Mouse (Mus musculus): ENCODE data around the gene Tex264.
A peak's percentile ranks its signal among the peaks of the same experiment; 100 is the strongest.
"Not testable (repeated sequence)": the region's sequence is repeated elsewhere in the genome, so short reads cannot be mapped to it uniquely, and the experiment has no call there.

Gene Tex264

GRCm38 (mm10) chr9:106659935-106660334 lies 25.8 kb downstream of the Tex264 start:
- no peak for DNase-seq

DNA sequence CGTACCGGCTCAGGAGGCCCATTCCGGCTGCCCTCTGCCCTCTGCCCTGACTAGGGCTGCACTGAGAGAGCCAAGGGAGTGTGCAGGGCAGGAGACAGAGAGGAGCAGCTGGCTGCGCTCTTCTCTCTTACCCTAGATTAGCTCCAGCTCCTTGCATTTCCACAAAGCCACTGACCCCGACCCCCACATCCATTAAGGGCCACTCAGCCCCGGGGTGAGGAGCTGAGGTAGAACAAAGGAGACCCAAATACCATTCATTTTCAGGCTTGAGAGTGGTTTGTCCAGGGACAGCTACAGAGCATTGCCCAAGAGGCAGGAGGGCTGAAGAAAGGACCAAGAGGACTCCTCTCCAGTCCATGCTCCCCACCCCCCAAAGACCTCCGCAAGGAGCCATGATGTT lies 26.3 kb downstream of the Tex264 start:
- no peak for DNase-seq

DNA sequence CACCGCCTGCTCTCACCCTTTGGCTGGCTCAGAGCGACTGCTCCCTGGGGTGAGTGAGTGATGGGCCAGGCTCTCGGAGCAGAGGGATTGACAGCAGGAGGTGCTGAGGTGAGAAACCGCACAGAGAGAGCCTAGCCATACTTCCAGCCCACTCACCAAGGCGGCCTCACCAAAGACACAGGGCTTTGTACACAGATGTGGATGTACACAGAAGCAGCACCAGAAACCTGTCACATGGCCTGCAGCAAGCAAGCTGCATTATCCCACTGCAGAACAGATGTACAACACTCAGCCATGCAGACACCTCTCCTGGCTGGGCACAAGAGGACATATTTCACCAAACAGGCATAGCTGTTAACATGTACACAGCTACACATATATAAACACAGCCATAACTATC lies 28.1 kb downstream of the Tex264 start:
- DNase-seq: no peak

- DNase-seq: no peak
Measured at GRCm38 (mm10) chr9:106656820-106657219, 28.9 kb downstream of the Tex264 start.

GRCm38 (mm10) chr9:106655884-106656720 lies 29.6 kb downstream of the Tex264 start, which contains the start of gene Grm2:
Grm2 (minus strand) TSS chr9:106656082.
- no peak for DNase-seq

GRCm38 (mm10) chr9:106652720-106653119 lies 33.0 kb downstream of the Tex264 start:
- no peak for DNase-seq

DNA sequence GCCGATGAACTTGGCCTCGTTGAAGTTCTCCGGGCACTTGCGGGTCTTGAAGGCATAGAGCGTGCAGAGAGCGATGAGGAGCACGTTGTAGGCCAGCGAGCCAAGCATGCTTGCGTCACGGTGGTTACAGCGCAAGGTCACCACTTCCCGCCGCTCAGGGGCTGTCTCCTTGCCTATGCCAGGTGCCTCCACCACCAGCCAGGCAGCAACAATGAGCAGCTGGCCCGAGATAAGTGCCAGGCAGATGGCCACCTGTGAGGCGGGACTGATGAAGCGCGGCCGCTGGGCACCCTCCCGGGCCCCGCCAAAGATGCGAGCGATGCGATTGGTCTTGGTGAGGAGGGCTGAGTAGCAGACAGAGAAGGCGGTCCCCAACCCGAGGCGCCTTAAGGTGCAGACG lies 38.5 kb downstream of the Tex264 start:
- no peak for DNase-seq

DNA sequence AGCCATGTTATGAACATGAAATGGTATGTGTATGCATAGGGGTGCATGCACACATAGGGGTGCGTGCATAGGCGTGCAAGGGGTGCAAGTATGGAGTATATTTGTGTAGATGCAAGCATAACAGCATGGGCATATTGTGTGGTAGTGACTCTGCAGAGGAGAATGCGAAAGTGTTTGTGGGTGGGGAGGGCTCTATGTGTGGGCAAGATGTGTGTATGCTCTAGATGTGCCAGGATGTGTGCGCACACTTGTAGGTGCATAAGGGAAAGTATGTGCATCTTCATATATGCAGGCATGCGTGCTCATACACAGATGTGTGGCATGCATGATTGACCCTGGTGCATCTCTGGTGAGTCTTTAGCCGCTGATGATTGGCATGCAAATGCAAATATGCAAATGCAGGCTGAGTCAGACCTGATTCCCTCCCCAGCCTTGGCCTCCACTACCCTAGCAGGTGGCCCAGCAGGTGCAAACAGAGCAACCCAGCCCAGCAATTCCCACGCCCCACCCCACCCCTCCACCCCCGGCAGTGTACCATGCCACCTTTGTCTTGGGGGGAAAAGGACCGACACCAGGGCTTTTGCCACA lies 39.9 kb downstream of the Tex264 start:
- DNase-seq: no peak

DNA sequence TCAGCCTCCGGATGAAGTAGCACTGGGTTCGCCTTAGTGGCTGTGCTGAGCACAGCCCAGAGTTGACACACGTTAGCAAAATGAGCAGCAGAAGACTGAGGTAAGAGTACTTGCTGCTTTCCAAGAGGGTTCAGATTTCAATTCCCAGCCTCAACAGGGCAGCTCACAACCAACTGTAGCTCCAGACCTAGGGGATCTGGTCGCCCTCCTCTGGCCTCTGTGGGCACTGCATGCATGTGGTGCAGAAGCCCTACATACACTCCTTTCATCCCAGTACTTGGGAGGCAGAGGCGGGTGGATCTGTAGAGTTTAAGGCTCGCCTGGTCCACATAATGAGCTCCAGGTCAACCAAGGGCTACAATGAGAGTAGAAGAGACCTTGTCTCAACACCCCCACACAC lies 41.9 kb downstream of the Tex264 start:
- no peak for DNase-seq

DNA sequence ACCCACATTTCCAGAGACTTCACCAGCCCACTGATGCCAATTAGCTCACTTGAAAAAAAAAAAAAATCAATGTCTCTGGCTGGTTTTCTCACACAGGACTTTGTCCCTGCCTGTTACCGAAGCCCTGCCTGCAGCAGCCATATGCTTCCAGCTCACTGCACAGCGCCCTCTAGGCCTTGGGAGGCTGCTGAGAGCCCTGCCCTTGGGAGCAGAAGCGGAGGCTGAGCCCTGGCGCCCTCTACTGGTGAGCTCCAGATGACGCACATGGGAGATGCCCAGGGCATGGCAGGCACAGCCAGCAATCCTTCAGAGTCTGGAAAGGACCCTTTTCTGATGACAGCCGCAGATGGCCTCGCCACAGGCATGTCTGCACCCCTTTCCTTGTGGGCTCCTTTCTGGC lies 42.6 kb downstream of the Tex264 start:
- peak; percentile 58 for DNase-seq

GRCm38 (mm10) chr9:106641346-106641745 lies 44.4 kb downstream of the Tex264 start:
- DNase-seq: no peak

GRCm38 (mm10) chr9:106638154-106638553 lies 47.6 kb downstream of the Tex264 start:
- no peak for DNase-seq

DNA sequence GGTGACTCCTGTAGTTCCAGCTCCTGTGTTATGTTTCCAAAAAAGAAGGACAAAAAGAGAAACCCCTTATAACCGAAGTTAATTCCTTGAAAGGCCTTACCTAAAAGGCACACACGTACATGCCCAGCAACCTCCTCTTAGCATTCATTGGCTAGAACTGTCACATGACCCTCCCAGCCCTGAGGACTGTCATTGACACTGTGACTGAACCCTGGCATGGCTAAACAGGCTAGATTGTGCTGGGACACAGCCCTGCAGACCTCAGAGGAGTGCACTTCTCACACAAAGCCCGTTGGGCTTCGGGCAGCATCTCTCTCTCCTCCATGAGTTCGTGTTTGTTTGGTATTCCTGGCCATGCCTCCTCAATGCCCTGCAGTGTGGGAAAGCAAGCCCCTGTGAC lies 53.5 kb downstream of the Tex264 start:
- DNase-seq: no peak

DNA sequence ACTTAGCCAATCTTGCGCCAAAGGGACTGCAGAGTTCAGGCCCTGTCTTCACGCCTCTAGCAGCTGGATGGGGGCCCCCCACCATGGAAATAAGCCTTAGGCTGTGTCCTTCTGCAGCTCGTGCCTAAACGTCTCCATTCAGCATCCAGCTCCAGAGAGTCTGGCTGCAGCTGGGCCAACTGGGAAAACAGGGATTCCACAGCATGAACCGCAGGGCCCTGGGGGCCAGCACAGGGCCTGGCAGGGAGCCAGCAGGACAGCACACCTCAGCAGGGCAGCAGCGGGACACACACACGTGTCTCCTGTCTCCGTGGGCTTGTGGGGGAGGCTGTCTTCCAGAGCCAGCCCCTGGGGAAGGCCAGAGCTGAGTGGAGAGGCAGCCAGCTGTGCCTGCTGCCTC lies 57.9 kb downstream of the Tex264 start:
- DNase-seq: not testable (repeated sequence)

DNA sequence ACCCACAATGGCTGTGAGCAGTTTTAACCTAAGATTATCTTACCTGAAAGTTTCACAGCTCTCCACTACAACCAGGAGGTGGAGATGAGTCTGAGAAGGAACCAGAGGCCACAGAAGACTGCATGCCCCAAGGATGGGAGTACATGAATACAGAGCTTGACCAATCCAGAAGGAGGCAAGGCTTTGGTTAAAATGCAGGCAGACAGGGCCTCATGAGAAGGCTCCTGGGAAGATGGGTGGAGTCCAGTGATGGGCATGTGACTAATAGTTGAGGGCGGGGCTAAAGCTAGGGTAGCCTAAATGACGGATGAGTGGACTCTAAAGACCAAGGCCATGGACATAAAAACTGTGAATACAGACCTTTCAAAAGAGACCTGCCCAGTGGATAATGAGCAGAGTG lies 59.4 kb downstream of the Tex264 start, which contains the start of gene Iqcf6:
Gene Iqcf6 (plus strand): TSS at position 301 of the 400 bp plus-strand sequence.
- DNase-seq: no peak

GRCm38 (mm10) chr9:106617496-106617895 lies 68.2 kb downstream of the Tex264 start:
- DNase-seq: no peak

DNA sequence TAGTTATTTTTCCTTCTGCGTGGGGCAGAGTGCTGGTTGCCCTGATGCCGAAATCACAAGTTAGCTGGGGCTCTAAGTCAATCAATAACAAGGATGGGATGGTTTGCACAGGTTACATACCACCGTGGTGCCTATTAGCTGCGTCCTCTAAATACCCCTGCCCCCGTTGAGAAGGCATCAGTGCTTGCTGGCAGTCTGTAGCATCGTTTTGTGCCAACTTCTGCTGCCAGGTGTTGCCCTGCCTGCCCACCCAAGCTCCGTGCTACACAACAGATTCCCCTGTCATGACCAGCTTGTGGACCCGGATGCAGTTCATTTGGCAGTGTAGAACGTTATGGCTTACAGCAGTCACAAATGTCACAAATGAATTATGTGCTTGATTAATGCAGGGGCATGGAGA lies 69.4 kb downstream of the Tex264 start:
- no peak for DNase-seq

DNA sequence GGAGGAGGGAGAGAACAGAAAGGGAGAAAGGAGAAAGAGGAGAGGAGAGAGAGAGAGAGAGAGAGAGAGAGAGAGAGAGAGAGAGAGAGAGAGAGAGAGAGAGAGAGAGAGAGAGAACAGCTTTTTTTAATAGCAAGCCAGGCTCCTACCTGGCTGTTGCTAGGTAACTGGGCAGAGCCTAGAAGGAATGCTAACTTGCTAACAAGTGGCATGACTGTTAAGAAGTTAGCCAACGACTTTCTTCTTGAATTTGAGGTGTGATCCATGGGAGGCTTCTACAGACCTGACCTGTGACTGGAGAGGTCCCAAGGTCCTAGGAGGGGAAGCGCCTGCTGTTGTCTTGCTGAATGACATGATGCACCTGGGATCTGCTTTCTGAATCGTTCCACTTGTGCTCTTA lies 71.1 kb downstream of the Tex264 start:
- DNase-seq: no peak

- no peak for DNase-seq
Measured at GRCm38 (mm10) chr9:106613951-106614350, 71.8 kb downstream of the Tex264 start.

DNA sequence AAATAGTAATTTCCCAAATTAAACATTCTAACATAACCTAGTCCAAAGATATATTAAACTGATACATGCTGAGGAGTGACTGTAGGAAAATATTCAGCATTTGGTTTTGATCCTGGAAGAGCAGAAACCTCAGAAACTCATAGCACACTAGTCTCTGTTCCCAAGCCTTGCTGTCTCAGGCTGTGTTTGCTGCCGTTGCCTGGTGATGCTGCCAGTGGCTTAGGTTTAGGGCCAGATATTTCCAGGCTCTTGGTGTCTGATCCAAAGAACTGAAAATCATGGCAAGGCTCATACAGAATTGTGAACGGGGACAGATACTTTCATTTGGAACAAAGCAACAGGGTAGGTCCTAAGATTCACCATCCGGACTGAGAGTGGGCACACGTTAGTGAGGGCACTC lies 75.0 kb downstream of the Tex264 start:
- DNase-seq: no peak
